In the genomic region with DNA sequence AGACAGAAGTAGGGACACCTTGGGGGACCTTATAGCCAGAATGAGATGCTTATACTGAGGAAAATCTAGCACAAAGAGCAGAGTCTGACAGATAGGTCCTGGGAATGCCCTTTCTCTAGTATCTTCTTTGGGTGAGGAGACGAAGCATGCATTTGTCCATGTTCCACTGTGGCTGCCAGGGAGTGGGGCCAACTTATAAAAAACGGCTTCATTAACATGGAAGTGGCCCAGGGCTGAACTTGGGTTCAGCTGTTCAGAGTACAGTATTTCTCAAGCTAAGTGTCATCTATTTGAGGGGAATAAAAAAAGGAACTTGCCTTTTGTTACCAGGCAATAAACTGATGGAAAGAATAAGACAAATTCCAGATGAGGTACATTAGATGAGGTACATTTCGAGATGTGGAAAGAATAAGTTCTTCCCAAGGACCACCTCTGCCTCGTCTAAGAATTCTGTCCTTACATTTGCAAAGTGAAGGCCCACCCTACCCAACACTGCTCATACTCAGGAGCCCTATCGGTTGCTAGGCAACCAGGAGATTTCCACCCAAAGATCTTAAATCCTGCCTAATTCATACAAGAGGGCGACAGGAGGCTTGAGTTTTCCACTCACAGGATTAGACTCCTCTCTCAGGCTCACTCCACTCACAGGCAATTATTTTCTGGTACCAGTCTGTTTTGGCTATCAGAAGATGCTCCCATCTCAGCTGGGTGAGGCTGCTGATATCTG, we compare ENCODE assay signal across 23 mouse cellular contexts.
A peak's percentile ranks its signal among the peaks of the same experiment; 100 is the strongest.
DNase-seq lines count a peak whose midpoint lies in the region; ATAC-seq and TF ChIP-seq lines count a peak whose summit lies in the region.
"Had no signal": no experiment of that assay in that cellular context is flagged by ENCODE, and none has a peak within 500 bp of the region (broad histone marks: within the 10 kb centered on the region; RNA-seq: fewer than 3 reads in every experiment).

No protein-coding gene starts in this region.

- H3K4me1 ChIP-seq in hindbrain, postnatal 0 days (ENCODE audit: insufficient read depth, low read length), result no peaks in the 10 kb centered on the region
- H3K4me1 ChIP-seq in hindbrain, embryonic 14.5 days (replicated peaks; ENCODE audit: control insufficient read depth, insufficient read depth, low read length), result no peaks in the 10 kb centered on the region
- no peaks in the 10 kb centered on the region for H3K4me1 ChIP-seq in lung, postnatal 0 days (ENCODE audit: insufficient read depth, low read depth, low read length)
- H3K4me1 ChIP-seq: forebrain, embryonic 13.5 days; heart, embryonic 12.5 days; hindbrain, embryonic 10.5 days; limb, embryonic 10.5 days; stomach, embryonic 15.5 days had no signal

- H3K4me2 ChIP-seq in hindbrain, postnatal 0 days (ENCODE audit: low read depth, low read length), result no peak overlapping the region
- H3K4me2 ChIP-seq in hindbrain, embryonic 14.5 days (replicated peaks), result no peak overlapping the region
- no peak overlapping the region for H3K4me2 ChIP-seq in lung, postnatal 0 days (replicated peaks; ENCODE audit: low read depth, low read length)
- H3K4me2 ChIP-seq: forebrain, embryonic 13.5 days; heart, embryonic 12.5 days; stomach, embryonic 15.5 days had no signal

- no peak for TF ChIP-seq EP300 in lung, postnatal 0 days (IDR thresholded peaks at IDR 0.05)

- no peak overlapping the region for H3K4me3 ChIP-seq in hindbrain, postnatal 0 days (ENCODE audit: low read length)
- H3K4me3 ChIP-seq in hindbrain, embryonic 14.5 days (replicated peaks; ENCODE audit: low read length), result no peak overlapping the region
- no peak overlapping the region for H3K4me3 ChIP-seq in lung, postnatal 0 days (ENCODE audit: low read depth, low read length)
- no peak overlapping the region for H3K4me3 ChIP-seq in layer of hippocampus, adult 2 months
- H3K4me3 ChIP-seq: forebrain, embryonic 13.5 days; heart, embryonic 12.5 days; hindbrain, embryonic 10.5 days; limb, embryonic 10.5 days; stomach, embryonic 15.5 days had no signal

- H3K27ac ChIP-seq in hindbrain, postnatal 0 days, result no peak overlapping the region
- no peak overlapping the region for H3K27ac ChIP-seq in hindbrain, embryonic 14.5 days
- no peak overlapping the region for H3K27ac ChIP-seq in lung, postnatal 0 days (ENCODE audit: low read length)
- H3K27ac ChIP-seq in layer of hippocampus, adult 2 months, result no peak overlapping the region
- H3K27ac ChIP-seq: forebrain, embryonic 13.5 days; hindbrain, embryonic 10.5 days; limb, embryonic 10.5 days; stomach, embryonic 15.5 days had no signal

- 61% methylated on average over 6 of the region's 6 CpGs for WGBS in hindbrain, postnatal 0 days
- WGBS in hindbrain, embryonic 14.5 days, result 68% methylated on average over 6 of the region's 6 CpGs
- 50% methylated on average over 6 of the region's 6 CpGs for WGBS in lung, postnatal 0 days

- DNase-seq in hindbrain, postnatal 0 days (ENCODE audit: low spot score), result peak; percentile 3
- DNase-seq in hindbrain, embryonic 14.5 days (ENCODE audit: low spot score), result no peak
- DNase-seq in lung, postnatal 14 days, result peak; percentile 5
- DNase-seq in lung, postnatal 0 days (ENCODE audit: low spot score), result no peak
- peak; percentile 19 for DNase-seq in R1 (ENCODE audit: low read depth, low spot score)
- DNase-seq in brain, adult 2 months (ENCODE audit: low read depth, low spot score), result peak; percentile 20
- no peak for DNase-seq in layer of hippocampus, adult 2 months (ENCODE audit: low spot score in 2 of 2)
- DNase-seq: adrenal gland, postnatal 14 days; B cell, adult 2 months; cerebellum, postnatal 10 days; gastrocnemius, postnatal 14 days; heart, adult 18-20 months; kidney, adult 11 months; liver; liver, postnatal 0 days; thymus, postnatal 25 days had no signal

- no peak for TF ChIP-seq CTCF in hindbrain, postnatal 0 days (IDR thresholded peaks at IDR 0.05; ENCODE audit: low read depth)
- TF ChIP-seq CTCF in lung, postnatal 0 days (IDR thresholded peaks at IDR 0.05), result no peak
- no peak for TF ChIP-seq CTCF in layer of hippocampus, adult 2 months (conservative IDR thresholded peaks at IDR 0.05)

- ATAC-seq in hindbrain, postnatal 0 days, result no peak
- no peak for ATAC-seq in hindbrain, embryonic 14.5 days (ENCODE audit: low FRiP score)
- no peak for ATAC-seq in lung, postnatal 0 days
- ATAC-seq: forebrain, embryonic 13.5 days; liver, postnatal 0 days had no signal

- H3K9ac ChIP-seq in hindbrain, postnatal 0 days (replicated peaks; ENCODE audit: low read length), result no peak overlapping the region
- H3K9ac ChIP-seq in hindbrain, embryonic 14.5 days, result no peak overlapping the region
- no peak overlapping the region for H3K9ac ChIP-seq in lung, postnatal 0 days (replicated peaks; ENCODE audit: low read depth)
- H3K9ac ChIP-seq: forebrain, embryonic 13.5 days; heart, embryonic 12.5 days; liver, postnatal 0 days; stomach, embryonic 15.5 days had no signal

- H3K27me3 ChIP-seq in hindbrain, postnatal 0 days (ENCODE audit: insufficient read depth, low read length), result no peaks in the 10 kb centered on the region
- no peaks in the 10 kb centered on the region for H3K27me3 ChIP-seq in hindbrain, embryonic 14.5 days (ENCODE audit: control insufficient read depth, insufficient read depth, low read length)
- no peaks in the 10 kb centered on the region for H3K27me3 ChIP-seq in lung, postnatal 0 days (replicated peaks; ENCODE audit: insufficient read depth, low read length)
- H3K27me3 ChIP-seq: CH12.LX; forebrain, embryonic 13.5 days; heart, embryonic 12.5 days; stomach, embryonic 15.5 days had no signal

- H3K36me3 ChIP-seq in hindbrain, postnatal 0 days (ENCODE audit: insufficient read depth, low read length), result no peaks in the 10 kb centered on the region
- no peaks in the 10 kb centered on the region for H3K36me3 ChIP-seq in hindbrain, embryonic 14.5 days (replicated peaks; ENCODE audit: control insufficient read depth, insufficient read depth)
- no peaks in the 10 kb centered on the region for H3K36me3 ChIP-seq in lung, postnatal 0 days (ENCODE audit: insufficient read depth, low read length)
- H3K36me3 ChIP-seq: G1E; heart, embryonic 12.5 days; hindbrain, embryonic 10.5 days; limb, embryonic 10.5 days; stomach, embryonic 15.5 days had no signal

- H3K9me3 ChIP-seq in hindbrain, postnatal 0 days (ENCODE audit: low read length), result no peaks in the 10 kb centered on the region
- no peaks in the 10 kb centered on the region for H3K9me3 ChIP-seq in hindbrain, embryonic 14.5 days (ENCODE audit: control insufficient read depth, low read length)
- no peaks in the 10 kb centered on the region for H3K9me3 ChIP-seq in lung, postnatal 0 days (ENCODE audit: low read length)
- H3K9me3 ChIP-seq: forebrain, embryonic 13.5 days; G1E; heart, embryonic 12.5 days; hindbrain, embryonic 10.5 days; limb, embryonic 10.5 days; stomach, embryonic 15.5 days had no signal

Comparison
In these comparisons a context has a peak if more than half of its experiments do, and no peak if none do; other contexts are left out.
1. DNase-seq: peak in hindbrain, postnatal 0 days (single experiment), lung, postnatal 14 days (single experiment), R1 (single experiment) and brain, adult 2 months (single experiment); none in hindbrain, embryonic 14.5 days (single experiment), lung, postnatal 0 days (single experiment) and layer of hippocampus, adult 2 months (0 of 2).